Mouse (Mus musculus) myocyte (in vitro differentiated cells): ENCODE data around the gene Ino80b. TPM values are rescaled to one million over a fixed set of nuclear protein-coding genes. Genes with fewer than 3 reads are reported as not detected.

Experiments used
- H3K27me3 ChIP-seq: one replicate; pipeline ENCODE4 v1.6.1; 2011; ENCODE audit not compliant: control insufficient read depth, insufficient read depth, insufficient read length
- H3K36me3 ChIP-seq: one replicate; pipeline ENCODE4 v1.6.1; 2011; ENCODE audit not compliant: control insufficient read depth, insufficient read depth
- H3K4me2 ChIP-seq: one replicate; pipeline ENCODE4 v1.6.1; 2011; ENCODE audit warnings: low read depth, control low read depth
- H3K4me3 ChIP-seq: one replicate; pipeline ENCODE4 v1.5.1; 2011; ENCODE audit warnings: mild to moderate bottlenecking, control low read depth, moderate library complexity
- H3K79me2 ChIP-seq: one replicate; pipeline ENCODE4 v1.6.1; 2011; ENCODE audit not compliant: control insufficient read depth, insufficient read depth
- H3ac ChIP-seq: one replicate; pipeline ENCODE4 v1.6.1; 2011; ENCODE audit not compliant: control insufficient read depth, insufficient read length
- CEBPB ChIP-seq: IDR thresholded peaks from 2 replicates; pipeline ENCODE4 v1.6.1; 2011; ENCODE audit warnings: mild to moderate bottlenecking, moderate library complexity; ENCODE audit not compliant: poor library complexity, insufficient read depth, severe bottlenecking
- E2F4 ChIP-seq: IDR thresholded peaks from one replicate; pipeline ENCODE4 v1.6.1; 2011; ENCODE audit warnings: mild to moderate bottlenecking, control low read depth, moderate library complexity; ENCODE audit not compliant: insufficient read depth
- MAX ChIP-seq: IDR thresholded peaks from one replicate; pipeline ENCODE4 v1.6.1; 2011; ENCODE audit warnings: low read depth, mild to moderate bottlenecking, control low read depth
- MYOD1 ChIP-seq, 3 experiments: IDR thresholded peaks; one replicate each; pipeline ENCODE4 v1.6.1; 2011; ENCODE audit warnings: control low read depth in 2 of 3, low read depth in 2 of 3, mild to moderate bottlenecking in 2 of 3, moderate library complexity in 1 of 3; ENCODE audit not compliant: insufficient read length in 2 of 3, control insufficient read depth in 1 of 3
- MYOG ChIP-seq, 3 experiments: IDR thresholded peaks; one replicate each; pipeline ENCODE4 v1.6.1; 2011; ENCODE audit warnings: control low read depth in 2 of 3, low read depth in 2 of 3, mild to moderate bottlenecking in 2 of 3; ENCODE audit not compliant: insufficient read length in 2 of 3, control insufficient read depth in 1 of 3, insufficient read depth in 1 of 3
- POLR2A ChIP-seq: IDR thresholded peaks from one replicate; pipeline ENCODE4 v1.6.1; 2011; ENCODE audit warnings: low read depth, mild to moderate bottlenecking, control low read depth, moderate library complexity; ENCODE audit not compliant: insufficient read length
- POLR2AphosphoS2 ChIP-seq: IDR thresholded peaks from one replicate; pipeline ENCODE4 v1.6.1; 2011; ENCODE audit warnings: low read depth, control low read depth; ENCODE audit not compliant: insufficient read length
- REST ChIP-seq: IDR thresholded peaks from one replicate; pipeline ENCODE4 v1.6.1; 2011; ENCODE audit warnings: mild to moderate bottlenecking, control low read depth, moderate library complexity; ENCODE audit not compliant: insufficient read depth, insufficient read length
- SRF ChIP-seq: IDR thresholded peaks from one replicate; pipeline ENCODE4 v1.6.1; 2011; ENCODE audit warnings: low read depth; ENCODE audit not compliant: control insufficient read depth, insufficient read length
- TCF12 ChIP-seq: IDR thresholded peaks from one replicate; pipeline ENCODE4 v1.6.1; 2011; ENCODE audit warnings: mild to moderate bottlenecking, control low read depth; ENCODE audit not compliant: poor library complexity, insufficient read depth, severe bottlenecking
- TCF3 ChIP-seq: IDR thresholded peaks from one replicate; pipeline ENCODE4 v1.6.1; 2011; ENCODE audit warnings: low read depth, control low read depth; ENCODE audit not compliant: insufficient read length
- USF1 ChIP-seq: IDR thresholded peaks from one replicate; pipeline ENCODE4 v1.6.1; 2011; ENCODE audit warnings: low read depth, mild to moderate bottlenecking, control low read depth, moderate library complexity
- polyA plus RNA-seq: library from polyadenylated mRNA; unstranded; fragments of >200 nt; fragmentation: generic; extraction: Trizol; gene quantifications from one replicate; pipeline ENCODE4 v1.2.1, GENCODE M21; 2012; ENCODE audit warnings: missing spikeins

Gene Ino80b
- polyA plus RNA-seq, 1 experiment = 38.3 TPM

GRCm38 (mm10) chr6:83132176-83132919 lies 7.1 kb upstream of the Ino80b start:
- TF ChIP-seq MYOD1 (IDR thresholded peaks at IDR 0.05; ENCODE audit: control insufficient read depth in 1 of 3, insufficient read length in 2 of 3, low read depth in 2 of 3) = no peak
- peak; percentile 60 for TF ChIP-seq USF1
- peak; percentile 42 for TF ChIP-seq POLR2AphosphoS2
- H3K27me3 ChIP-seq = no peaks in the 10 kb centered on the region
- H3K79me2 ChIP-seq = peaks cover 8% of the 10 kb centered on the region
- no peaks in the 10 kb centered on the region for H3K36me3 ChIP-seq
- no peak overlapping the region for H3ac ChIP-seq
- no peak overlapping the region for H3K4me3 ChIP-seq
- H3K4me2 ChIP-seq = no peak overlapping the region

GRCm38 (mm10) chr6:83131469-83132034 lies 6.3 kb upstream of the Ino80b start:
- no peak overlapping the region for H3ac ChIP-seq
- TF ChIP-seq POLR2A (peak; percentile 24), USF1 (no peak), MAX (no peak), MYOG (IDR thresholded peaks at IDR 0.05; ENCODE audit: control insufficient read depth in 1 of 3, insufficient read depth in 1 of 3, insufficient read length in 2 of 3, low read depth in 2 of 3) (no peak), CEBPB (no peak), POLR2AphosphoS2 (peak; percentile 72), REST (no peak), TCF12 (no peak)
- H3K79me2 ChIP-seq = peaks cover 8% of the 10 kb centered on the region
- H3K4me2 ChIP-seq = no peak overlapping the region
- H3K27me3 ChIP-seq = no peaks in the 10 kb centered on the region
- H3K4me3 ChIP-seq = no peak overlapping the region
- no peaks in the 10 kb centered on the region for H3K36me3 ChIP-seq

- TF ChIP-seq TCF12 (no peak), CEBPB (no peak), USF1 (no peak), POLR2AphosphoS2 (no peak), TCF3 (no peak), MAX (no peak)
- Histone ChIP-seq H3K4me2 (no peak overlapping the region), H3ac (no peak overlapping the region), H3K27me3 (no peaks in the 10 kb centered on the region), H3K36me3 (no peaks in the 10 kb centered on the region), H3K79me2 (peaks cover 7% of the 10 kb centered on the region), H3K4me3 (no peak overlapping the region)
These were observed 2.2 kb upstream of the Ino80b start for GRCm38 (mm10) chr6:83127419-83127818.

- H3ac ChIP-seq = peak overlapping the region; percentile 23
These were observed 349 bp downstream of the Ino80b start for GRCm38 (mm10) chr6:83124851-83125312.

GRCm38 (mm10) chr6:83122961-83123360 lies 2.3 kb downstream of the Ino80b start:
- TF ChIP-seq MAX (no peak), POLR2A (no peak), USF1 (no peak), CEBPB (no peak), TCF12 (no peak), TCF3 (no peak), E2F4 (no peak), POLR2AphosphoS2 (no peak), MYOG (IDR thresholded peaks at IDR 0.05; ENCODE audit: control insufficient read depth in 1 of 3, insufficient read depth in 1 of 3, insufficient read length in 2 of 3, low read depth in 2 of 3) (no peak), REST (no peak), MYOD1 (IDR thresholded peaks at IDR 0.05; ENCODE audit: control insufficient read depth in 1 of 3, insufficient read length in 2 of 3, low read depth in 2 of 3) (no peak), SRF (no peak)
- Histone ChIP-seq H3K4me3 (peak overlapping the region; percentile 59), H3K4me2 (peak overlapping the region; percentile 85), H3K79me2 (peaks cover 15% of the 10 kb centered on the region), H3K36me3 (no peaks in the 10 kb centered on the region), H3K27me3 (no peaks in the 10 kb centered on the region), H3ac (no peak overlapping the region)

More at GRCm38 (mm10) chr6:83124851-83125312, 349 bp downstream of the Ino80b start:
- H3K36me3 ChIP-seq = no peaks in the 10 kb centered on the region
- H3K27me3 ChIP-seq = no peaks in the 10 kb centered on the region
- peak overlapping the region; percentile 96 for H3K4me2 ChIP-seq
- H3K79me2 ChIP-seq = peaks cover 15% of the 10 kb centered on the region
- peak overlapping the region; percentile 61 for H3K4me3 ChIP-seq
- TF ChIP-seq MAX (no peak), REST (no peak), MYOG (IDR thresholded peaks at IDR 0.05; ENCODE audit: control insufficient read depth in 1 of 3, insufficient read depth in 1 of 3, insufficient read length in 2 of 3, low read depth in 2 of 3) (no peak), CEBPB (no peak), TCF12 (no peak), SRF (peak; percentile 59), MYOD1 (IDR thresholded peaks at IDR 0.05; ENCODE audit: control insufficient read depth in 1 of 3, insufficient read length in 2 of 3, low read depth in 2 of 3) (no peak), USF1 (no peak), POLR2AphosphoS2 (peak; percentile 76), E2F4 (no peak), TCF3 (no peak), POLR2A (peak; percentile 63)
